Mouse (Mus musculus) liver, embryonic 16.5 days (tissue): ENCODE measurements around the gene Ccnd1. TPM values are rescaled to one million over a fixed set of nuclear protein-coding genes. Genes with fewer than 3 reads are reported as not detected.

Experiments used
- ATAC-seq: fragments of 200-750 bp; cut with Nextera tagmentation; 2 replicates; pipeline ENCODE4 v1.8.0; 2017; ENCODE audit warnings: low read depth, mild to moderate bottlenecking, moderate number of reproducible peaks, moderate library complexity
- H3K27ac ChIP-seq: fragments of 300-500 bp; sonication (generic); 2 replicates; pipeline ENCODE4 v1.5.1; 2014; ENCODE audit warnings: mild to moderate bottlenecking, low read length
- H3K27me3 ChIP-seq: fragments of 300-500 bp; sonication (generic); 2 replicates; pipeline ENCODE4 v1.6.1; 2014; ENCODE audit warnings: low read depth, low read length, mixed read lengths; ENCODE audit not compliant: control insufficient read depth, insufficient read depth
- H3K36me3 ChIP-seq: fragments of 300-500 bp; sonication (generic); 2 replicates; pipeline ENCODE4 v1.6.1; 2014; ENCODE audit warnings: mild to moderate bottlenecking; ENCODE audit not compliant: control insufficient read depth, insufficient read depth
- H3K4me1 ChIP-seq: fragments of 300-500 bp; sonication (generic); 2 replicates; pipeline ENCODE4 v1.6.1; 2014; ENCODE audit warnings: low read depth, low read length, mixed read lengths; ENCODE audit not compliant: control insufficient read depth
- H3K4me2 ChIP-seq: fragments of 300-500 bp; sonication (generic); 2 replicates; pipeline ENCODE4 v1.6.1; 2014; ENCODE audit warnings: low read depth, low read length, mixed read lengths
- H3K4me3 ChIP-seq: fragments of 300-500 bp; sonication (generic); 2 replicates; pipeline ENCODE4 v1.5.1; 2014; ENCODE audit warnings: low read depth, mild to moderate bottlenecking, low read length
- H3K9ac ChIP-seq: fragments of 300-500 bp; sonication (generic); 2 replicates; pipeline ENCODE4 v1.6.1; 2014; ENCODE audit warnings: low read depth, low read length
- H3K9me3 ChIP-seq: fragments of 300-500 bp; sonication (generic); replicated peaks from 2 replicates; pipeline ENCODE4 v1.6.1; 2016; ENCODE audit warnings: low read length; ENCODE audit not compliant: control insufficient read depth
- WGBS: fragments of 180-500 bp; shearing (Covaris S2); extraction: QIAGEN DNeasy Blood & Tissue Kit; methylation state at CpG from one replicate; pipeline ENCODE4 v1.1.7; 2014; ENCODE audit not compliant: insufficient replicate concordance; 5-methylcytosine and 5-hydroxymethylcytosine counted together
- polyA plus RNA-seq: library from polyadenylated mRNA; unstranded; fragments of >200 nt; fragmentation: Nextera tagmentation; extraction: Ambion mirVana; gene quantifications from 2 replicates; pipeline ENCODE4 v1.2.1, GENCODE M21; 2015

Ccnd1 gene
- polyA plus RNA-seq, 1 experiment from 2014 or later, result 20.5 TPM

DNA sequence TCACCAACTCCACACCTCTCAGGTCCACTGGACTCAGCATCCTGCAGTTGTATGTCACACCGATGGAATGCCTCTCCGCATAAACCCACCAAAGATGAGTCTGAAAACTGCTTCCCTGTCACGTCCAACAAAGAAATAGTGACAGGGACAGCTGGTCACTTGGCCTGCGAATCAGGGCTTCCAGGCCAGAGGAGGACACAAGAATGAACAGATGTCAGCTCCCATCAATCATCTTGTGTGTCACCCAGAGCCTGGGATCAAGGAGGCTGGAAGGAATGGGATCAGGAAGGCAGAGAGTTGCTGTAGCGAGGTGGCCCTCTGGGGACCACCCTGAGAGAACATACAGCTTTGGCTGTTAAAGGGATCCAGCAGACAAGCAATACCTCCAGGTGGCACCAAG, 4.8 kb downstream of the Ccnd1 start:
- Histone ChIP-seq H3K4me2 (no peak overlapping the region), H3K27me3 (peaks cover 25% of the 10 kb centered on the region), H3K9me3 (no peaks in the 10 kb centered on the region), H3K27ac (no peak overlapping the region), H3K4me3 (no peak overlapping the region), H3K4me1 (no peaks in the 10 kb centered on the region; the same call in 1 of the 2 replicates), H3K36me3 (peaks cover 3% of the 10 kb centered on the region; the same call in 1 of the 2 replicates), H3K9ac (no peak overlapping the region)
- ATAC-seq, result no peak
- 65% methylated on average over 5 of the region's 5 CpGs for WGBS

DNA sequence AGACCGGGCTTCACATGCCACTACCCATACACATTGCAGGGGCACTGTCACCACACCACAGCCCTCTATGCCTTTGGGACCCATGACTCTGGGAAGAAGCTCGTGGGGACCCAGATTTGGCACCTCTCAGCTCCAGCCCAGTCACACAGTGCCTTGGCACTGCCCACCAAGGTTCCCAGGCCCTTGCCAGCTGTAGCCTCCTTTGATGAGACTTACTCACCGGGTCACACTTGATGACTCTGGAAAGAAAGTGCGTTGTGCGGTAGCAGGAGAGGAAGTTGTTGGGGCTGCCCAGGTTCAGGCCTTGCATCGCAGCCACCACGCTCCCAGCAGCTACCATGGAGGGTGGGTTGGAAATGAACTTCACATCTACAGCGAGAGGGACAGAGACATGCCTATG, 5.9 kb downstream of the Ccnd1 start:
- peaks cover 14% of the 10 kb centered on the region for H3K27me3 ChIP-seq
- H3K9me3 ChIP-seq, result no peaks in the 10 kb centered on the region
- no peak for ATAC-seq
- no peak overlapping the region for H3K27ac ChIP-seq
- H3K4me1 ChIP-seq, result no peaks in the 10 kb centered on the region; the same call in 1 of the 2 replicates
- H3K4me2 ChIP-seq, result no peak overlapping the region
- peaks cover 3% of the 10 kb centered on the region; the same call in 1 of the 2 replicates for H3K36me3 ChIP-seq
- 76% methylated on average over 8 of the region's 8 CpGs for WGBS
- H3K9ac ChIP-seq, result no peak overlapping the region
- H3K4me3 ChIP-seq, result no peak overlapping the region

DNA sequence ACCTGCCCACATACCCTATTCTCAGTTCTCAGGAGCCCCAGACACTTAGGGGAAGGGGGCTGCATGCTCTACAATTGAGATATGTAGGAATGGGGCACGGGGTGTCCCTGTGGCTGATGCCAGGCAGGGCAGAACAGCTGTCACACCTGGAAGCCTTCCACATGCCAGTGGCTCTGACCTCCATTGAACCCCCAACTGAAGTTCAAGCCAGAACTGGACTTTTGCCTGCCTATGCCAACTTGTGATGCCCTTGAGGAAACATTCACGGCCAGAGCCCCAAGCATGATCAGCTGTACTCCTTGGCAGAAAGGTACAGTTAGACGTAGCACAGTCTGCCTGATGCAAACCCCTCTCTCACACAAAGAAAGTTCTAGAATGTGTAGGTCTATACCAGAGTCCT, 6.4 kb downstream of the Ccnd1 start:
- 63% methylated on average over 3 of the region's 3 CpGs for WGBS
- peaks cover 9% of the 10 kb centered on the region for H3K27me3 ChIP-seq
- no peak overlapping the region for H3K4me2 ChIP-seq
- H3K9me3 ChIP-seq, result no peaks in the 10 kb centered on the region
- H3K9ac ChIP-seq, result no peak overlapping the region
- H3K4me1 ChIP-seq, result no peaks in the 10 kb centered on the region; the same call in 1 of the 2 replicates
- H3K27ac ChIP-seq, result no peak overlapping the region
- H3K4me3 ChIP-seq, result no peak overlapping the region
- no peak for ATAC-seq
- peaks cover 3% of the 10 kb centered on the region; the same call in 1 of the 2 replicates for H3K36me3 ChIP-seq

DNA sequence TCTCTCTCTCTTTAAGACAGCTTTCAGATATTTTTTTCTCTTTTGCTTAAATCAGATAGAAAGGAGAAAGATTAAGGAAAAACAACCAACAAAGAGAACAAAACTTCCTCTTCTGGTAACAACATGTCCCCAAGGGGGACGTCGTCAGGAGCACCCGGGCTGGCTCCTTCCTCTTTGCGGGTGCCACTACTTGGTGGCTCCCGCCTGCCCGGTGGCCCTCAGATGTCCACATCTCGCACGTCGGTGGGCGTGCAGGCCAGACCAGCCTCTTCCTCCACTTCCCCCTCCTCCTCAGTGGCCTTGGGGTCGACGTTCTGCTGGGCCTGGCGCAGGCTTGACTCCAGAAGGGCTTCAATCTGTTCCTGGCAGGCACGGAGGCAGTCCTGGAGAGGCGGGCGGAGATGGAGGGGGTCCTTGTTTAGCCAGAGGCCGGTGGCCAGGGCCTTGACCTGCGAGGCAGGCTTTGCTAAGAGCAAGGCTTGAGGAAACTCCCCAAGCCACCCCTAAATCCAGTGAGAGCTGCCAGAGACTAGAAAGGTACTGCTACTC, 7.3 kb downstream of the Ccnd1 start:
- Histone ChIP-seq H3K4me2 (no peak overlapping the region), H3K4me3 (no peak overlapping the region), H3K27me3 (peaks cover under 1% of the 10 kb centered on the region), H3K27ac (no peak overlapping the region), H3K9ac (no peak overlapping the region), H3K36me3 (peaks cover 3% of the 10 kb centered on the region; the same call in 1 of the 2 replicates), H3K9me3 (no peaks in the 10 kb centered on the region), H3K4me1 (no peaks in the 10 kb centered on the region; the same call in none of the 2 replicates)
- WGBS, result 45% methylated on average over 18 of the region's 18 CpGs
- ATAC-seq, result no peak

DNA sequence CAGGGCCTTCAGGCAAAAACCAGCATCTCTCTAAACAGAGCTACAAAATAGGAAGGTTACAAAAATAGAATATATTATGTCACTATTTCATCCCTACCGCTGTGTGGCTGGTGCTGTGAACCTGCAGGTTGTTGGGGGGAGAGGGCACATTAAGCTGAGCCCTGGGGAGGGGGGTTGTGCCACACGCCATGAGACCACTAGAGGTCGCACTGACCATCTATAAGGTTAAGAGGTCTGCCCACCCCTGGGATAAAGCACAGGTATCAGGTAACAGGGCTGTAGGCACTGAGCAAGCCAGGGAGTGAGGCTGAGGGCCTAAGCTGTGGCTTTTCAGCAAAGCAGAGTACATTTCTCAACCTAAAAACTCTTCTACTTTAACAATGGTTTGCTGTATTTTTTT, 7.9 kb downstream of the Ccnd1 start:
- H3K9me3 ChIP-seq, result no peaks in the 10 kb centered on the region
- H3K4me1 ChIP-seq, result no peaks in the 10 kb centered on the region; the same call in 1 of the 2 replicates
- no peak for ATAC-seq
- H3K4me3 ChIP-seq, result no peak overlapping the region
- no peaks in the 10 kb centered on the region for H3K27me3 ChIP-seq
- peaks cover 3% of the 10 kb centered on the region; the same call in 1 of the 2 replicates for H3K36me3 ChIP-seq
- no peak overlapping the region for H3K4me2 ChIP-seq
- H3K27ac ChIP-seq, result no peak overlapping the region
- no peak overlapping the region for H3K9ac ChIP-seq
- whole genome bisulfite sequencing, result 25% methylated on average over 3 of the region's 3 CpGs

DNA sequence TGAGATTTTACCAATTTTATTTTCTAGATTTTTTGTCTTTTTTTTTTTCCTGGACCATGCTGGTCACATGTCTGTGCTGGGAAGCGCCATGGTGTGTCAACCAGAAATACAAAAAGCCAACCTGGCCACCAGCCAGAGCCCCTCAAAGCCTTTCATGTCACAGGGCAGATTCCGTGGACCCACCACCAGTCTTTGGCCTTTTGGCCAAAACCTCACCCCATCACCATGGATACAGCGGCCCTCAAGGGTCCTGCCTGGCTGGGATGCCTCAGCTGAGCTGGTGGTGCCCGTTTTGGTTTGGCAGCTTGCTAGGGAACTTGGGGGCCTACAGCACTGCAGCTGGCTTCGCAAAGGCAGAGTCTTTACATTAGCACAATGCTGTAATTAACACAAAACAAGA, 9.8 kb downstream of the Ccnd1 start:
- no peak for ATAC-seq
- no peak overlapping the region for H3K9ac ChIP-seq
- H3K9me3 ChIP-seq, result no peaks in the 10 kb centered on the region
- H3K4me3 ChIP-seq, result no peak overlapping the region
- no peaks in the 10 kb centered on the region; the same call in 1 of the 2 replicates for H3K36me3 ChIP-seq
- no peak overlapping the region for H3K27ac ChIP-seq
- no peaks in the 10 kb centered on the region for H3K27me3 ChIP-seq
- 75% methylated on average over 5 of the region's 5 CpGs for WGBS
- H3K4me2 ChIP-seq, result no peak overlapping the region
- H3K4me1 ChIP-seq, result no peaks in the 10 kb centered on the region; the same call in 1 of the 2 replicates

DNA sequence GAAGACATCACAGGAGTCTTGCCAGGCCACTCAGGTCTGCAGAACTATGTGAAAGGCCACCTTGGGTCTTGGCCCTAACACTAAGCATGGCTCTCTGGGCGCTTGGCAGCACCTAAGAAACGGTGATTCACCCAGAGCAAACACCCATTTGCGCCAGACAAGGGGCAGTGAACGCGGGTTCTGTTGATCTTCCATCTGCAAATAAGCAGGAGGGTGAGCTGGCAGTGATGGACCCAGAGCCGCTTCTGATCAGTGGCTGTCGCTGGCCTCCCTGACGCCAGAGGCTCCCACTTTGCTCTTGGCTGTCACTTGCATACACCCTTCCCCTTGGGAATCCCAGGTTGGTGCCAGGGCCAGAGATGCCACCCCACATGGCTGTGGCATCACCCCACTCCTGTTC, 10.2 kb downstream of the Ccnd1 start:
- Histone ChIP-seq H3K27ac (no peak overlapping the region), H3K4me2 (no peak overlapping the region), H3K36me3 (no peaks in the 10 kb centered on the region; the same call in 1 of the 2 replicates), H3K27me3 (no peaks in the 10 kb centered on the region), H3K4me3 (no peak overlapping the region), H3K9me3 (no peaks in the 10 kb centered on the region), H3K9ac (no peak overlapping the region), H3K4me1 (no peaks in the 10 kb centered on the region; the same call in 1 of the 2 replicates)
- 75% methylated on average over 8 of the region's 8 CpGs for WGBS
- no peak for ATAC-seq

DNA sequence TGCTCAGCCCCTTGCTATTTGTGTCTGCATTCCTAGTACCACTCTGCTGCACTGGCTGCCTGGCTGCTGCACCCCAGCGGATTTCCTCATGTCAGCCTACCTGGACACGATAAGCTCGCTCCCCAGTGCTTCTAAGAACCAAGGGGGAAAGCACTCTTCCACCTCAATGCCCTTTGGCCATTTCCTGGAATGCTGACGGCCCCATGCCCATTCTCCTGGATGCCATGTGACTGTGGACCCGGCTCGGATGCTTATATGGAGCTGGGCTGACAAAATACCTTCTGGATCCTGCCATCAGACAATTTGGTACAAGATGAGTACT, 10.9 kb downstream of the Ccnd1 start:
- Histone ChIP-seq H3K4me2 (no peak overlapping the region), H3K9me3 (no peaks in the 10 kb centered on the region), H3K4me3 (no peak overlapping the region), H3K4me1 (no peaks in the 10 kb centered on the region; the same call in 1 of the 2 replicates), H3K9ac (no peak overlapping the region), H3K27ac (no peak overlapping the region), H3K27me3 (no peaks in the 10 kb centered on the region), H3K36me3 (no peaks in the 10 kb centered on the region)
- WGBS, result 67% methylated on average over 6 of the region's 6 CpGs
- no peak for ATAC-seq

DNA sequence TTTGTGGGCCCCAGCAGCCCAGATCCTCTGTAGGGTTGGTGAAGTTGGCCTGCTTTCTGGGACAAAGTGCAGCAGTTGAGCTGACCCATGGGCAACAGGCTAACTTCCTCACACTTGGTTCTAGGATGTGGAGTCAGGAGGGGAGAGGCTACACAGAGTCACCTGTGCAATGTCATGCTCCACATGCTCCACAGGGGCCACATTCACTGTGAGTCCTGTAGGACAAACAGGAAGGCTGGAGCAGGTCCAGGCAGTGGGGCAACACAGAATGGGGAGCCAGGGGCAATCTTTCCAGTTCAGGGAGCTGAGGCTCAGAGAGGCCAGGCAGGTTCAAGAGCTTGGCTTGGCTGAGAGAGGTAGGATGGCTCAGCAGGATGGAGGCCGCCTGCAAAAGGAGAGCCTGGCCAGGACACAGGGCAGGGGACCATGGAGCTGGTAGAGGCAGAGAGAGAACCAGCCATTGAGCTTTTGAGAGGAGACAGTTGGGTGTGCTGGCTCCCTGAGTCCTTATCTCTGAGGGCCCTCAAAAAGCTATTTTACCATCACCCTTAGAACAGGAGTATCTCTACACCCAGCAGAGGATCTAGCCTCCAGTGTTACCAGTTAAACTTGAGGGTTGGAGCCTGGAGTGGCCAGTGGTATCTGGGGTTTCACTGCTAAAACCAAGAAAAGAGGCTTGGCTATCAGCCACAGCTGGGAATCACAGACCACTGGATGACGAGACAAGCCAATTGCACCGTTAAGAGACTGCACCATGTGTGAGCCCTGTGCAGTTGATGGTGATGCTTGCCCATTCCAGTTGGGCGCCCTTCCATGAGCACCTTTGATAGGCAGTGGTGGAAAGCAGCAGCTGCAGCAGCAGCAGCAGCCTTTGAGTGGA, 11.5 kb downstream of the Ccnd1 start:
- Histone ChIP-seq H3K4me2 (no peak overlapping the region), H3K27me3 (no peaks in the 10 kb centered on the region), H3K9me3 (no peaks in the 10 kb centered on the region), H3K36me3 (no peaks in the 10 kb centered on the region), H3K27ac (no peak overlapping the region), H3K4me1 (no peaks in the 10 kb centered on the region; the same call in 1 of the 2 replicates), H3K4me3 (no peak overlapping the region), H3K9ac (no peak overlapping the region)
- 0 out of 2 replicates have a peak, but pooled peaks have one; percentile 13 for ATAC-seq
- WGBS, result 44% methylated on average over 4 of the region's 4 CpGs
